Mouse (Mus musculus): ENCODE results near the gene Cdh23.

The Cdh23 gene

DNA sequence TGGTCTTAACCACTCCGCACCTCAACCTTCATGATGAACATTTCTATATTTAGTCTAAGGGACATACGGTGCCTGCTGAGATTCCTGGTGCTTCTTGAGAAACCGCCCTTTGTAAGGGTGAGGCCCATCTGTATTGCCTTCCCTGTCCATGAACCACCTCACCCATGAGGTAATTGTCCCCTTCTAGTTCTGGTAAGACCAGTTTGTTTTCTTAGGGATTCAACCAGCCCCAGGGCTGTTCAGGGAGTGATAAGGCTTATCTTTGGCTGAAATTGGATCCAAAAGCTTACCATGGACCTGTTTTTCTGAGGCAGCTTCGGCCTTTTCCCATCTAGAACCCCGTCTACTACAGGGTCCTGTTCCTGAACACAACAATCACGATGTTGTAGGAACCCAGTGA, 440.2 kb downstream of the Cdh23 start:
- no peak for DNase-seq (ENCODE audit: low spot score)
